Mouse (Mus musculus): Measurements from ENCODE around the gene Naa80.

DNA sequence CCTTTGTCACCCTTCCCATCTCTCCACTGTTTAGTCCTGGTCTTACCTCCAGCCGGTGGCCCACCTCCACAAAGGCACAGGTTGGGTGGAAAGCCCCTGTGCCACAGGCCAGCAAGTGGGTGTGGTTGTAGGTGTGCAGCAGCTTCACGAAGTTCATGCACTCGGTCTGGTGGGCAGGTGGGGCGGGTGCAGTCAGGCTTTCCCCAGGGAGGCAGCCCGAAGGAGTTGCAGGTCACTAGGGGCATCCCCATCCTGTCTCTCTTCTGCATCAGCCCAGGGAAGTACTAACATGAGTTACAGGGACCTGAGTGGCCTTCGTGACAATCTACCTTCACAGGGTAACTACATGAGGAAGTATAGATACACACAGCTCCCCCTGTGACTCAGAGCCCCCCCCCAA lies 24.6 kb downstream of the Naa80 start:
- TF ChIP-seq GATA1 (IDR thresholded peaks at IDR 0.05; ENCODE audit: borderline replicate concordance, low read length) (no peak), FLI1 (IDR thresholded peaks at IDR 0.05; ENCODE audit: low read length) (no peak)

Measured in megakaryocyte, embryonic 14.5 days (primary cell).